Mouse (Mus musculus) kidney, adult 18-20 months (tissue): ENCODE results near the gene Zfp618.

ENCODE experiments used
- DNase-seq: peaks from one replicate; pipeline ENCODE4 v3.0.0; 2021

Gene Zfp618

GRCm38 (mm10) chr4:63158961-63159592, 193.7 kb downstream of the Zfp618 start:
- peak; percentile 87 for DNase-seq

DNA sequence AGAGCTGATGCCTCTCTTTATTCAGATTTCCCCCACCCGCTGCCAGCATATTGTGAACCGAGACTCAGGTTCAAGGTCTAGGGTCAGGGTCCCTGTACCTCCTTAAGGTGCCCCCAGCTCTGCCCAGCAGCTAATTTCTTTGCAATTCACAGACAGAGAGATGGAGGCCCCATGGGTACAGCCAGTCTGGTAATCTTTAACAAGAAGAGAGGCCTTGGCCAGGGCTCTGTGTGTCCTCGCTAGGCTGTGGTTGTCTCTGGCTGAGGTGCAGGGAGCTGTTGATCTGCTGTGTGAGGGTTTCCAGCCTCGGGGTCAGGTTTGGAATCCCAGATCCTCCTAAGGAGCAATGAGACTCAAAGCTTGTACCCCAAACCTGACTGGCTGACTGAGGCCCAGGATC, 200.3 kb downstream of the Zfp618 start:
- peak; percentile 60 for DNase-seq

GRCm38 (mm10) chr4:63166323-63166722, 200.9 kb downstream of the Zfp618 start:
- DNase-seq = no peak

- peak; percentile 55 for DNase-seq
Measured at GRCm38 (mm10) chr4:63170061-63170460, 204.7 kb downstream of the Zfp618 start.

GRCm38 (mm10) chr4:63171122-63171521, 205.7 kb downstream of the Zfp618 start:
- DNase-seq = peak; percentile 49

DNA sequence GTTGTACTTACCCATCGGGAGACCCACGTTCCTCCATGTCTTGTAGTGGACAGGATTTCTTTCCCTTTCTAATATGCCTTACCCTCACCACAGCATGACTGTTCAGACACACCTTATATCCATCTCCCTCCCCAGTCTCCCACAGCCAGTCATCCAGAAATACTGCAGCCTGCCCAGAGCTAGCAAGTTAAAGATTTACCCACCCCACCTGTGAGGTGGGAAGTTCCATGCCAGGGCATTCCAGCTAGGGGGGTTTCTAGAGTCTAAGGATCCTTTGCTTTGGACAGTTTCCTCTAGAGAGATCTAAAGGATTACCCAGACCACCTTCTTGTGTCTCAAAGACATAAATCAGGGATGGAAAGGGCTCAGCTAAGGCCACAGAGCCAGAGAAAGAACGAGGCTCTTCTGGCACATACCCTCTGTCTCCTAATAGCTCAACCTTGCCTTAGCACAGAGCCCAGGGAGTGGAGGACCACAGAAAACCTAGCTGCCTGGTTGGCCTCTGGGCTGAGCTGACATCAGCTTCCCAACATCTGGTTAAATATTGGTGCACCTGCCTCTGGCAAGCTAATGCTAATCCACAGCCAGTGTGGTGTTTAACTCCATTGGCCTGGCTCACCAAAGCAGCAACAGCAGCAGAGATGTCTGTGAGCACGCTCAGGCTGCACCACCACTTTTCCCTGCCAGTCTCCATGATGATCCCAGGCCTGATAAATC, 206.8 kb downstream of the Zfp618 start, which contains the start of gene Kif12:
Gene Kif12 (minus strand): TSS at position 163 of the 717 bp plus-strand sequence.
- DNase-seq = peak; percentile 87

GRCm38 (mm10) chr4:63181556-63181955, 216.2 kb downstream of the Zfp618 start:
- peak; percentile 72 for DNase-seq

DNA sequence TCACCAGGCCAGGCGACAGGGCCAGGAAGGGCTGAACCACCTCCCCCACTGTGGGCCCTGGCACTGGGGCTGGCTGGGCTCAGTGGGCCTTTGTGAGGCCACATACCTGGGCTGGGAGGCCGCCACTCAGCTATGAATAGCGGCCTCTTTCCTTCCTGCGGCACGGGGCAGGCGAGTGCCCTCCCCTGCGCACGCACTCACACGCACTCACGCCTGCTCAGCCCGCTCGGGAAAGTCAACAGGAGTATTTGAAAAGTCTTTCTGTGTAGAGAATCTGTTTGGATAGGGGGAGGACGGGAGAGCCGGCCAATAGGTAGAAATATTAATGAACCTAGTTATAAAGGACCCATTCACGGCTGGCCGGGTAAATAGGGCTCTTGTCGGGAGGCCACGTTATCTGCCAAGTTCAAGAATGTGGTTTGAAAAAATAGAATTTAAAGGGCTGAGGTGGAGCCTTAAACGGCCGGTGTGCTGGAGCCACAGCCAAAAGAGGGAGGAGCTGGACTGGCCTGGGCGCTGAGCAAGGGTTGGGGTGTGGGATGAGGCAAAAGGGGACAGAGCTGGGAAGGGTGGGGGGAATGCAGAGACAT, 221.0 kb downstream of the Zfp618 start:
- DNase-seq = peak; percentile 46
